Mouse (Mus musculus) hindlimb bud, embryonic 11.5 days (tissue): ENCODE measurements at regions not wholly inside any gene's neighbourhood (a gene's known extent, or its start where the extent isn't known, plus 50 kb on each side); places are given as distances from the start of the nearest gene placed in this dataset.
A peak's percentile ranks its signal among the peaks of the same experiment; 100 is the strongest.

Experiments
- DNase-seq: peaks from one replicate; pipeline ENCODE4 v3.0.0-alpha.2; 2012; ENCODE audit warnings: low read depth, low spot score; ENCODE audit errors: extremely low spot score

- DNase-seq: no peak
Measured at GRCm38 (mm10) chr13:112067066-112067847, 221.0 kb upstream of the Ankrd55 start.

GRCm38 (mm10) chr13:112070757-112071156 is 217.5 kb upstream of the Ankrd55 start:
- no peak for DNase-seq

GRCm38 (mm10) chr13:112071209-112071955 is 216.9 kb upstream of the Ankrd55 start:
- no peak for DNase-seq

GRCm38 (mm10) chr13:112071956-112072314 is 216.3 kb upstream of the Ankrd55 start:
- no peak for DNase-seq

GRCm38 (mm10) chr13:112073519-112074406 is 214.5 kb upstream of the Ankrd55 start:
- no peak for DNase-seq

- DNase-seq: no peak
Measured at GRCm38 (mm10) chr13:112075847-112076479, 212.3 kb upstream of the Ankrd55 start.

GRCm38 (mm10) chr13:112078088-112078487 is 210.2 kb upstream of the Ankrd55 start:
- DNase-seq: no peak

- no peak for DNase-seq
Measured at GRCm38 (mm10) chr13:112081935-112082334, 206.3 kb upstream of the Ankrd55 start.

GRCm38 (mm10) chr13:112084484-112085278 is 203.6 kb upstream of the Ankrd55 start:
- DNase-seq: no peak

- peak; percentile 81 for DNase-seq
Measured at GRCm38 (mm10) chr13:112088312-112088771, 199.9 kb upstream of the Ankrd55 start.

GRCm38 (mm10) chr13:112090737-112091136 is 197.5 kb upstream of the Ankrd55 start:
- DNase-seq: no peak

- no peak for DNase-seq
Measured at GRCm38 (mm10) chr13:112095595-112096139, 192.6 kb upstream of the Ankrd55 start.

GRCm38 (mm10) chr13:112099953-112100591 is 188.2 kb upstream of the Ankrd55 start:
- no peak for DNase-seq

- DNase-seq: no peak
Measured at GRCm38 (mm10) chr13:112100592-112101420, 187.4 kb upstream of the Ankrd55 start.

GRCm38 (mm10) chr13:112101421-112101756 is 186.9 kb upstream of the Ankrd55 start:
- no peak for DNase-seq

- no peak for DNase-seq
Measured at GRCm38 (mm10) chr13:112105953-112106352, 182.3 kb upstream of the Ankrd55 start.

GRCm38 (mm10) chr13:112114741-112115201 is 173.5 kb upstream of the Ankrd55 start:
- DNase-seq: no peak

- DNase-seq: no peak
Measured at GRCm38 (mm10) chr13:112116101-112116726, 172.0 kb upstream of the Ankrd55 start.
